ENCODE assay signal across 9 mouse cellular contexts in the genomic region with DNA sequence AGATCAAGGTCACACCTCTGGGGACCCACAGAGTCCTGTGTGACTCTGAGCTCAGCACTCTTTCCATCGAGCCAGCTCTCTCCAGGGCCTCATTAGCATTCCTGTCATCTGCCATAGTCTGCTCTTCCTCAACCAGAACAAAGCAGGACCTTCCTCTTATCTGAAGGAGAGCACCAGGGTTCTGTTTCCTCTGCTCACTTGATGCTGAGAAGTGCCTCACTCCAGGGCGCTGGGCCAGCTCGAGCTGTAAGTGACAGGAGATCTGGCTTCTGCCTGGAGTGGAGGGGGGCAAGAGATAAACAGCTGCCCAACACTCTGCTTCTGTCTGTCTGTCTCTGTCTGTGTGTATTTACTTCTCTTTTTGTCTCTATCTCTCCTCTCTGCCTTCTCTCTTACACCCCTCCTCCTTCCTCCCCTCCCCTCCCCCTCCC. TPM values are rescaled to one million over a fixed set of nuclear protein-coding genes. Genes with fewer than 3 reads are reported as not detected.
DNase-seq lines count a peak whose midpoint lies in the region; ATAC-seq and TF ChIP-seq lines count a peak whose summit lies in the region.
"Had no signal": no experiment of that assay in that cellular context is flagged by ENCODE, and none has a peak within 500 bp of the region (broad histone marks: within the 10 kb centered on the region; RNA-seq: fewer than 3 reads in every experiment).

No protein-coding gene starts in this region.

- TF ChIP-seq POLR2A in brain, embryonic 14.5 days (IDR thresholded peaks at IDR 0.05; ENCODE audit: borderline replicate concordance, extremely low read depth, insufficient read depth, insufficient read length, poor library complexity, severe bottlenecking), result no peak

- DNase-seq in gastrocnemius, postnatal 10 days, result peak; percentile 37
- DNase-seq in gastrocnemius, adult 18-20 months (ENCODE audit: low spot score), result no peak
- DNase-seq in brain, embryonic 14.5 days (ENCODE audit: low read depth), result peak; percentile 69
- DNase-seq in heart, postnatal 10 days, result peak; percentile 62 to 65
- DNase-seq in cerebellum, postnatal 36 days, result no peak
- DNase-seq in adipocyte (ENCODE audit: low spot score), result no peak
- DNase-seq in layer of hippocampus, adult 9-11 months, result no peak

- intact Hi-C loops in heart, postnatal 10 days (cut with DNase I), result no loop called here

- no peak for TF ChIP-seq CTCF in brain, embryonic 14.5 days (IDR thresholded peaks at IDR 0.05; ENCODE audit: borderline replicate concordance, extremely low read depth, insufficient read depth, insufficient read length)

- peak; percentile 99 for ATAC-seq in megakaryocyte-erythroid progenitor cell, adult 5-6 weeks (replicated peaks; ENCODE audit: low FRiP score, low TSS enrichment, poor library complexity, severe bottlenecking)
- ATAC-seq: Patski had no signal

RNA-seq across cellular contexts. Expression of gene Herc1, which starts 55.3 kb away (rescaled TPM):
- 10 to 100 TPM; 34.9 to 43.1 TPM for total RNA-seq in gastrocnemius, postnatal 10 days (2021)
- total RNA-seq in gastrocnemius, adult 18-20 months (2021), result 10 to 100 TPM; 30.3 to 31.0 TPM
- 54.5 and 66.5 TPM in 2 replicates for polyA plus RNA-seq in brain, embryonic 14.5 days (2012; rRNA removed)
- total RNA-seq in heart, postnatal 10 days (2021), result 10 to 100 TPM; 48.3 to 50.4 TPM
- total RNA-seq in megakaryocyte-erythroid progenitor cell, adult 5-6 weeks (2014; fragmentation: Nextera tagmentation), result 91.0 and 97.4 TPM in 2 replicates
- 96.9 and 106 TPM in 2 replicates for total RNA-seq in megakaryocyte-erythroid progenitor cell, adult 5-6 weeks (2017)

Comparison
In these comparisons a context has a peak if more than half of its experiments do, and no peak if none do; other contexts are left out.
1. DNase-seq: peak in gastrocnemius, postnatal 10 days (single experiment), brain, embryonic 14.5 days (single experiment) and heart, postnatal 10 days (2 of 2); none in gastrocnemius, adult 18-20 months (single experiment), cerebellum, postnatal 36 days (0 of 2), adipocyte (single experiment) and layer of hippocampus, adult 9-11 months (single experiment).